Mouse (Mus musculus) embryonic fibroblast, embryonic 13.5 days (primary cell): ENCODE measurements around the gene Vamp5. TPM values are rescaled to one million over a fixed set of nuclear protein-coding genes. Genes with fewer than 3 reads are reported as not detected.

ENCODE experiments used
- H3K27ac ChIP-seq: 2 replicates; pipeline ENCODE4 v1.5.1; 2012; ENCODE audit warnings: low read length, control low read depth, inconsistent platforms; ENCODE audit not compliant: insufficient read depth
- H3K4me1 ChIP-seq: 2 replicates; pipeline ENCODE4 v1.6.1; 2011; ENCODE audit warnings: low read length; ENCODE audit not compliant: control insufficient read depth, insufficient read depth
- H3K4me3 ChIP-seq: 2 replicates; pipeline ENCODE4 v1.5.1; 2011; ENCODE audit warnings: mild to moderate bottlenecking, control low read depth, low read length; ENCODE audit not compliant: insufficient read depth
- CTCF ChIP-seq: IDR thresholded peaks from 2 replicates; pipeline ENCODE4 v1.5.1; 2011; ENCODE audit warnings: mild to moderate bottlenecking, control low read depth, low read length, moderate library complexity, borderline replicate concordance; ENCODE audit not compliant: insufficient read depth
- POLR2A ChIP-seq: IDR thresholded peaks from 2 replicates; pipeline ENCODE4 v1.6.1; 2011; ENCODE audit warnings: low read depth, mild to moderate bottlenecking, control low read depth, low read length, moderate library complexity
- polyA plus RNA-seq: library from polyadenylated mRNA; stranded (reverse); fragments of >200 nt; gene quantifications from 2 replicates; pipeline ENCODE4 v1.2.4, GENCODE M21; 2011; ENCODE audit warnings: low read depth; ENCODE audit not compliant: missing spikeins, insufficient read length

Vamp5 gene
- polyA plus RNA-seq, result 20.1 and 23.5 TPM in 2 replicates

DNA sequence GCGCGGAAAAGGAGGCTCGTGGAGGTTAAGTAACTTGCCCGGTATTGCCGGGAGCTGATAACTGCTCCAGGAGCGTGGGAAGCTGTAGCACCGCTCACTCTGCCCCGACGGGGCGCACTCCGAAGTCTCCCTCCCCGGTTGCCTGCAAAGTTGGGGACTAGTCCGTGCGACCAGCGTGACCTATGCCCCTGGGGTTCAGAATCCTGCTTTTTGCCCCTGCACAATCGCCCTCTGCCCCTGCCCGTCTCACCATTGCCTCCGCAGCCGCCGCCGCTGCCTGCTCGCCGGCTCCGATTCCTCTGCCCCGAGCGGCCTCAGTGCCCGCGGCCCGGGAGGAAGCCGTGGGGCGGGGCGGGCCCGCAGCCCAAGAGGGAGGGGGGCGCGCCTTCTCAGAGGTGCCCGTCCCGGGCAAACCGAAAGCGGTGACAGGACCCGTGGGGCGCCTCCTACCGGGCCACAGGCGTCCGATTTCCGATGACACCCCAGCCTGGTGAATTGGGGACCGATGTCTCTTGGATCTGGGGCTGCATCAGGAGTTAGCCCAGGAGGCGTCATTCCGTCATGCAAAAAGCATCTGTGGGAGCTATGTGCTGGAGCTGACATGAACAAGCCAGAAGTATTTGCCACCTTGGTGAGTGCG, at the start of gene Vamp5:
Gene Vamp5, minus strand, starts transcription at position 338 of the 640 bp plus-strand sequence.
- Histone ChIP-seq H3K4me1 (no peaks in the 10 kb centered on the region), H3K27ac (peak within 1 kb of the TSS; percentile 38), H3K4me3 (peak within 1 kb of the TSS; percentile 40)
- TF ChIP-seq CTCF (no peak), POLR2A (peak; percentile 53)

DNA sequence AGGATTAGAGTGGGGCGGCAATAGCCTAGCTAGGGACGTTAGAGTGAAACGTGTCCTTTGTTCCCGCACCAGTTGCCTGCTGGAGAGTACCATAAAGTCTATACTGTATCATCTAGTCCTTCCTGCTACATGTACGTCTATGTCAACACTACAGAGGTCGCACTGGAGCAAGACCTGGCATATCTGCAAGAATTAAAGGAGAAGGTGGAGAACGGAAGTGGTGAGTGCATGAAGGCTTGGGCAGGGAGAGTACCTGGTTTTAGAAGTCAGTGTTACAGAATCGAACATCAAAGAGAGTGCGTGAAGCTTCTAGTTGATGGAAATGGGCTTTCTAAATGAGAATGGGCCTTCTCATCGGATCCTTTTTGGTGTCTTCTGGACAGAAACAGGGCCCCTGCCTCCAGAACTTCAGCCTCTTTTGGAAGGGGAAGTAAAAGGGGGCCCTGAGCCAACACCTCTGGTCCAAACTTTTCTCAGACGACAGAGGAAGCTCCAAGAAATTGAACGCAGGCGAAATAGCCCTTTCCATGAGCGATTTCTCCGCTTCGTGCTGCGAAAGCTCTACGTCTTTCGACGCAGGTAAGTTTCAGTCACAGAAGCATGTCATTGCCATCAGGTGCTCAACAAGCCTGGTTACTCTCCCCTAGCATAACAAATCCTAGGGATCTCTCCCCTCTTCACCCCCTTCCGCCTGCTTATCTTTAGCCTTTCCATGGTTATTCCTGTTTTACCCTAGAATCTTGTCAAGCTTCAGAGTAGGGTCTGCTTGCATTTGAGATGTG, 49.0 kb upstream of the Vamp5 start:
- no peaks in the 10 kb centered on the region; the same call in 1 of the 2 replicates for H3K4me1 ChIP-seq
- TF ChIP-seq POLR2A (0 out of 2 replicates have a peak, but pooled peaks have one; percentile 14), CTCF (no peak)
- H3K27ac ChIP-seq, result no peak overlapping the region
- no peak overlapping the region for H3K4me3 ChIP-seq

DNA sequence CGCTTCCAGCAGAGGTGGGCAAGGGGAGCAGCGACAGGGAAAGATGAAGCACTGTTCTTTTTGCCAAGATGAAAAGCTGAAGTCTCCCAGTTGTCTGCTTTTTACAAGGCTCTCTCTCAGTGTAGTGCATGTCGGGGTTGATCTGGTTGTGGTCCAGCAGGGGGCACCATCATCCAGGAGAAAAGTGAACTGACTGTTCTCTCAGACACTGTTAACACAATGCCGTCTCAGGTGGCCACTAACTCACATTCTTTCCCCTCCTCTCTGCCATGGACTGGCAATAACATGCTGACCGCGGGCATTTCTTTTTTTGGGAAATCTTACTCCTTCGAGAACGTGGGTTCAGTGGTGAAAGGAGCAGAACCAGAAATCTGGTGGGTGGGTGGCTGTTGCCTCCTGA, 47.8 kb upstream of the Vamp5 start:
- Histone ChIP-seq H3K4me3 (no peak overlapping the region), H3K27ac (no peak overlapping the region), H3K4me1 (no peaks in the 10 kb centered on the region; the same call in 1 of the 2 replicates)
- TF ChIP-seq POLR2A, result no peak
- TF ChIP-seq CTCF, result peak; percentile 63; the same call in 1 of the 2 replicates

DNA sequence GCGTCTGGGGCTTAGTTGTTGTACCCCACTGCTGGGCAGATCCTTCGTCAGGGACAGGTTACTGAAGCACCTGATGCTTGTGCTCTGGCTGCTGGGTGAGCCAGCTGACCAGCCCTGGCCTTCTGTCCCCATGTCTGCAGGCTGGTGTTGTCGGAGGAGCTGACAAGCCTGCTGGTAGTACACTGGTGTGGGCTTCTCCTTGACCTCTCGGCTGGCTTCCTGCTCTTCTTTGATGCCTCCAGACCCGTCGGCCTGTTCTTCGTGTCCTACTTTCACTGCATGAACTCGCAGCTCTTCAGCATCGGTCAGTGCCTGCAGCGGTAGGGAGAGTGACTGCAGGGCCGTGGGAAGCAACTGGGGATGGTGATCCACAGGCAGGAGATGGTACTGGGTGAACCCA, 45.4 kb upstream of the Vamp5 start:
- H3K4me3 ChIP-seq, result no peak overlapping the region
- H3K4me1 ChIP-seq, result no peaks in the 10 kb centered on the region
- H3K27ac ChIP-seq, result no peak overlapping the region
- TF ChIP-seq CTCF (no peak), POLR2A (no peak)

DNA sequence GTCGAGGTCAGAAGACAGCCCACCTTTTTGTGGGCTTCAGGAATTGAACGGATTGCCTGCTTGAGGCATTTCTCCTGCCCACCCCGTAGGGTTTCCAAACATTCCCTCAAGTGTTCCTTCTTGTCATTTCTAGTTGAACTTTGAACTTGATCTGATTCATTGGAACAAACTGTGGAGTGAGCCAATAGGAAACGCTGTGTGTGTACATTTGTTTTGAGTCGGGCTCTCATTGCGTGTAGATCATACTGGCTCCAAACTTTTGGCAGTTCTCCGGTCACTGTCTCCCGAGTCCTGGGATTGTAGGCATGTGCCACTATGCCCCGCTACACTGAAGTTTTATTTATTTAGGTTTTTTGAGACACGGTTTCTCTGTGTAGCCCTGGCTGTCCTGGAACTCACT, 40.6 kb upstream of the Vamp5 start:
- Histone ChIP-seq H3K4me3 (no peak overlapping the region), H3K27ac (no peak overlapping the region), H3K4me1 (no peaks in the 10 kb centered on the region)
- no peak for TF ChIP-seq CTCF
- no peak for TF ChIP-seq POLR2A

DNA sequence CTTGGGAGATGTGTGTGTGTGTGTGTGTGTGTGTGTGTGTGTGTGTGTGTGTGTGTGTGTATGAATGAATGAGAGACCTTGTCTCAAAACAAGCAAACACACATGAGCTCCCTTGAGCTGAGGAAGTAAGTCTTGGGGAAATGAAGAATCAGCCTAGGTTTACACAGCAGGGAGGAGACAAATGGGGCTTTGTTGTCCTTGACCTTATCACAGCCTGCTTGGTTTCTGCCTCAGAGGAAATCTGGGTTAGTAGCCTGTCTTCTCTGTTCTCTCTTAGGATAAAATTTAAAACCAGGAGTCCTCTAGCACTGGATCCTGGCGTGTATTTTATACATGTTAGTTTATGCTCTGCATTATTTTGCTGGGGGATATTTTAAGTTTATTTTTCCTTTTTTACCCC, 39.5 kb upstream of the Vamp5 start:
- Histone ChIP-seq H3K4me3 (no peak overlapping the region), H3K27ac (no peak overlapping the region)
- TF ChIP-seq CTCF (no peak), POLR2A (no peak)

DNA sequence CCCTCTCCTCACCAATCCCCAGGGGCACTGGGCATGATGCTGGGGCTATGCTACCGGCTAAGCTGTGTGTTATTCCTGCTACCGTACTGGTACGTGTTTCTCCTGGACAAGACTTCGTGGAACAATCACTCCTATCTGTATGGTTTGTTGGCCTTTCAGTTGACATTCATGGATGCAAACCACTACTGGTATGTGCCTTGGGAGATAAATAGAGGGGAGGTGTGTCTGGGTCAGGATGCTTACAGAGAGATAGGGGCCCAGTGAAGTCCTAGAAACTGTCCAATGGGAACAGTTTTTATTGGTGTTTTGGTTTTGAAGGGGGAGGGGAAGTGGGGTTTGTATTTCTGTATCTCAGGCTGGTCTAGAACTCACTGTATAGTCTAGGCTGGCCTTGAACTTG, 38.0 kb upstream of the Vamp5 start:
- no peak overlapping the region for H3K27ac ChIP-seq
- no peak overlapping the region for H3K4me3 ChIP-seq
- peaks cover 2% of the 10 kb centered on the region; the same call in 1 of the 2 replicates for H3K4me1 ChIP-seq
- no peak for TF ChIP-seq CTCF
- TF ChIP-seq POLR2A, result no peak

More for the DNA sequence above, 39.5 kb upstream of the Vamp5 start:
- H3K4me1 ChIP-seq, result peaks cover 2% of the 10 kb centered on the region; the same call in 1 of the 2 replicates

DNA sequence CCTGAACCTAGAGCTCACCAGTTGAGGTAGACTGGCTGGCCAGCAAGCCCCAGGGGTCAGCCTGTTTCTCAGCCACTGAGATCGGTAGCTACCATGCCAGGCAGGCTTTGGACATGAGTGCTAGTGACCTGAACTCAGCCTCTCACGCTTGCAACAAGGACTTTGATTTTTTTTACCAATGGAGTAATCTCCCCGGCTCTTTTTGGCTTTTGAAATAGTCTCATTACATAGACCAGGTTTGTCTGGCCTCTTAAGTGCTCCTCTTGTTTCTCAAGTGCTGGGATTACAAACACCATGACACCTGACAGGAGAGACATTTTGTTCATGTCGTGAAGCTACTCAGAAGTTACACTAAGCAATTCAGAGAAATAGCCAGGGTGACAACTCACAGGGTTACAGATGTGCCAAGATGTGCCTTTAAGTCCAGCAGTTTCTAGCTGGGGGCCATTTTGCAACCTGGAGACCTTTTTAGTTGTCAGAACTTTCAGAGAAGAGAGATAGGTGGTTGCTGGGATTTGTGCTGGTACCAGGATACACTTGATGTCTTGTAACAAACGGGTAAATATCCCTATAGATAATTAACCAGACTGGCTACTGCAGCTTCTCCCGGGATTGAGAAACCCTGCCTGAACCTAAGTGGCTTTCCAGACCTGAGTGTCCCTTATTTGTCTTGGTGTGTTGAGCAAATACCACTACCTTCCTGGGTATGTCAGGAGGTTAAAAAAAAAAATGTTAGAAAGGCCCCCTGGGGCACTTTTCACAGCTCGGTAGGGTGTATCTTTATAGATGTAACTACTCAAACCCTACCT, 35.9 kb upstream of the Vamp5 start:
- TF ChIP-seq POLR2A (no peak), CTCF (no peak)
- H3K4me3 ChIP-seq, result no peak overlapping the region
- peaks cover 2% of the 10 kb centered on the region; the same call in 1 of the 2 replicates for H3K4me1 ChIP-seq
- no peak overlapping the region for H3K27ac ChIP-seq

DNA sequence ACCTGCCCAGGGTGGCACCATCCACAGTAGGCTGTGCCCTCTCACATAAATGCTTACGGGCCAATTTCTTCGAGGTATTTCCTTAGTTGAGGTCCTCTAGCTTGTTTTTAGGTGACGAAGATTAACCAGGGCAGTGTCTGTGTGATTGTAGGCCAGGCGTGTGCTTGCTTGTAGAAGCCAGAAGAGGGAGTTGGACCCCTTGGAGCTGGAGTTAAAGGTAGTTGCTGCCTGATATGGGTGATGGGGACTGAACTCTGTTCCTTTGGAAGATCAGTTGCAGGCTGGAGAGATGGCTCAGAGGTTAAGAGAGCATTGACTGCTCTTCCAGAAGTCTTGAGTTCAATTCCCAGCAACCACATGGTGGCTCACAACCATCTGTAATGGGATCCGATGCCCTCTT, 34.9 kb upstream of the Vamp5 start:
- Histone ChIP-seq H3K4me3 (peak overlapping the region; percentile 98), H3K4me1 (peaks cover 2% of the 10 kb centered on the region; the same call in 1 of the 2 replicates), H3K27ac (no peak overlapping the region)
- no peak for TF ChIP-seq POLR2A
